In the genomic region with DNA sequence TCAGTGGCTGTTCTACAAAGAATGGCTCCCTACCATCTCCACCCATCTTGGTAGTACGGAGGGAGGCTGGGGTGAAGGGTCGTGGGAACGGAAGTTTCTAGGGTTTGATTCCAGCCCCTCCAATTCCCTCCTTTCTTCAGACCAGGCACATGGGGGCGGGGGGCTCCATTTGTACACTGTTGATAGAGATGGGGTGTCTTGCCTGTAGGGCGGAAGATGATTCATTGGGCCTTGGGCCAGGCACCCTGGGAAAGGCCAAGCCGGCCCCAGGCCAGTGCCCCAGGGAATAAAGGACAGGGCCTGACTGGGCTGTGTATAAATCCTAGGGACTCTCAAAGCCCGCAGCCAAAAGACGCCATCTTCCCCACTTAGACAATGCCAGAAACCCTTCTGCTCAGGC, we compare ENCODE assay signal across 9 mouse cellular contexts. TPM values are rescaled to one million over a fixed set of nuclear protein-coding genes. Genes with fewer than 3 reads are reported as not detected.
A peak's percentile ranks its signal among the peaks of the same experiment; 100 is the strongest.
DNase-seq lines count a peak whose midpoint lies in the region; ATAC-seq lines count a peak whose summit lies in the region.
"Had no signal": no experiment of that assay in that cellular context is flagged by ENCODE, and none has a peak within 500 bp of the region (broad histone marks: within the 10 kb centered on the region; RNA-seq: fewer than 3 reads in every experiment).

No protein-coding gene starts in this region.

- no peaks in the 10 kb centered on the region for H3K27me3 ChIP-seq in midbrain, embryonic 10.5 days (ENCODE audit: low read depth, poor library complexity, severe bottlenecking)
- no peaks in the 10 kb centered on the region for H3K27me3 ChIP-seq in midbrain, embryonic 11.5 days (ENCODE audit: control insufficient read depth, insufficient read depth, low read length)
- no peaks in the 10 kb centered on the region for H3K27me3 ChIP-seq in heart, embryonic 16.5 days (ENCODE audit: control insufficient read depth, insufficient read depth, low read length)
- no peaks in the 10 kb centered on the region for H3K27me3 ChIP-seq in limb, embryonic 10.5 days (ENCODE audit: low read depth, poor library complexity, severe bottlenecking)
- H3K27me3 ChIP-seq: neural tube, embryonic 12.5 days had no signal

- no peak overlapping the region for H3K4me3 ChIP-seq in midbrain, embryonic 10.5 days
- no peak overlapping the region for H3K4me3 ChIP-seq in midbrain, embryonic 11.5 days (ENCODE audit: low read depth, low read length)
- no peak overlapping the region for H3K4me3 ChIP-seq in heart, embryonic 16.5 days (ENCODE audit: low read length)
- H3K4me3 ChIP-seq in limb, embryonic 10.5 days = no peak overlapping the region
- H3K4me3 ChIP-seq: neural tube, embryonic 12.5 days had no signal

- WGBS in midbrain, embryonic 10.5 days = 83% methylated on average over 8 of the region's 8 CpGs
- 81% methylated on average over 8 of the region's 8 CpGs for WGBS in midbrain, embryonic 11.5 days
- 70% methylated on average over 8 of the region's 8 CpGs for WGBS in heart, embryonic 16.5 days
- WGBS in limb, embryonic 10.5 days = 88% methylated on average over 8 of the region's 8 CpGs

- H3K27ac ChIP-seq in midbrain, embryonic 10.5 days (replicated peaks) = peak overlapping the region; percentile 88
- no peak overlapping the region for H3K27ac ChIP-seq in midbrain, embryonic 11.5 days (ENCODE audit: low read depth, low read length)
- peak overlapping the region; percentile 74 for H3K27ac ChIP-seq in heart, embryonic 16.5 days (ENCODE audit: low read length)
- H3K27ac ChIP-seq in limb, embryonic 10.5 days = peak overlapping the region; percentile 77
- H3K27ac ChIP-seq: neural tube, embryonic 12.5 days had no signal

- intact Hi-C loops in left cerebral cortex, postnatal 25 days (cut with DNase I) = loop anchor here (10.0 kb wide), 1 partner anchor 377 kb away; no protein-coding TSS in a partner anchor

- H3K9me3 ChIP-seq in midbrain, embryonic 10.5 days (replicated peaks) = no peaks in the 10 kb centered on the region
- H3K9me3 ChIP-seq in midbrain, embryonic 11.5 days (ENCODE audit: control insufficient read depth, low read length) = no peaks in the 10 kb centered on the region
- no peaks in the 10 kb centered on the region for H3K9me3 ChIP-seq in heart, embryonic 16.5 days (replicated peaks; ENCODE audit: control insufficient read depth, low read length)
- H3K9me3 ChIP-seq in limb, embryonic 10.5 days (replicated peaks) = no peaks in the 10 kb centered on the region
- H3K9me3 ChIP-seq: neural tube, embryonic 12.5 days had no signal

- no peak overlapping the region for H3K9ac ChIP-seq in midbrain, embryonic 11.5 days (ENCODE audit: low read length)
- 0 out of 2 replicates have a peak overlapping the region, but pooled peaks have one; percentile 13 for H3K9ac ChIP-seq in heart, embryonic 16.5 days (ENCODE audit: low read length)
- H3K9ac ChIP-seq: neural tube, embryonic 12.5 days had no signal

- DNase-seq in midbrain, embryonic 10.5 days (ENCODE audit: low spot score) = no peak
- DNase-seq in midbrain, embryonic 11.5 days (ENCODE audit: low spot score, missing footprints) = no peak
- no peak for DNase-seq in limb, embryonic 10.5 days (ENCODE audit: low spot score)
- no peak for DNase-seq in thymus, postnatal 0 days (ENCODE audit: low spot score)
- DNase-seq in left cerebral cortex, postnatal 25 days (ENCODE audit: low spot score in 2 of 2) = no peak
- DNase-seq in cerebellum, adult 11-12 months = no peak

- ATAC-seq in midbrain, embryonic 11.5 days (ENCODE audit: low FRiP score) = no peak
- no peak for ATAC-seq in heart, embryonic 16.5 days (replicated peaks; ENCODE audit: extremely low read depth, insufficient read depth, low FRiP score)
- no peak for ATAC-seq in megakaryocyte-erythroid progenitor cell, adult 5-6 weeks (replicated peaks; ENCODE audit: low FRiP score, low TSS enrichment, poor library complexity, severe bottlenecking)

- no peak overlapping the region for H3K4me2 ChIP-seq in midbrain, embryonic 11.5 days
- no peak overlapping the region for H3K4me2 ChIP-seq in heart, embryonic 16.5 days (ENCODE audit: low read depth, low read length)
- H3K4me2 ChIP-seq: neural tube, embryonic 12.5 days had no signal

- peaks cover 32% of the 10 kb centered on the region for H3K36me3 ChIP-seq in midbrain, embryonic 10.5 days
- no peaks in the 10 kb centered on the region for H3K36me3 ChIP-seq in midbrain, embryonic 11.5 days (ENCODE audit: control insufficient read depth, insufficient read depth, low read length)
- no peaks in the 10 kb centered on the region for H3K36me3 ChIP-seq in heart, embryonic 16.5 days (ENCODE audit: control insufficient read depth, insufficient read depth)
- peaks cover 69% of the 10 kb centered on the region for H3K36me3 ChIP-seq in limb, embryonic 10.5 days
- H3K36me3 ChIP-seq: neural tube, embryonic 12.5 days had no signal

- H3K4me1 ChIP-seq in midbrain, embryonic 10.5 days = peaks cover 56% of the 10 kb centered on the region
- H3K4me1 ChIP-seq in midbrain, embryonic 11.5 days (ENCODE audit: control insufficient read depth, insufficient read depth, low read length) = peaks cover 27% of the 10 kb centered on the region
- peaks cover 40% of the 10 kb centered on the region for H3K4me1 ChIP-seq in heart, embryonic 16.5 days (ENCODE audit: control insufficient read depth, insufficient read depth, low read length)
- peaks cover 42% of the 10 kb centered on the region for H3K4me1 ChIP-seq in limb, embryonic 10.5 days

RNA-seq across cellular contexts. Expression of gene Arhgef17, which starts 23.8 kb away (rescaled TPM):
- 6.4 and 7.1 TPM in 2 replicates for polyA plus RNA-seq in midbrain, embryonic 10.5 days (2016; fragmentation: Nextera tagmentation; extraction: Ambion mirVana)
- polyA plus RNA-seq in midbrain, embryonic 11.5 days (2014; fragmentation: Nextera tagmentation; extraction: Ambion mirVana) = 6.8 and 6.9 TPM in 2 replicates
- 5.1 and 6.5 TPM in 2 replicates for polyA plus RNA-seq in heart, embryonic 16.5 days (2015; fragmentation: Nextera tagmentation; extraction: Ambion mirVana)
- polyA plus RNA-seq in limb, embryonic 10.5 days (2016; fragmentation: Nextera tagmentation; extraction: Ambion mirVana) = 9.6 and 11.0 TPM in 2 replicates
- polyA plus RNA-seq in thymus, postnatal 0 days (2015; fragmentation: Nextera tagmentation; extraction: Ambion mirVana) = 1.0 and 1.1 TPM in 2 replicates
- total RNA-seq in left cerebral cortex, postnatal 25 days (2021) = 100 to 1,000 TPM; 109 to 120 TPM
- total RNA-seq in megakaryocyte-erythroid progenitor cell, adult 5-6 weeks (2014; fragmentation: Nextera tagmentation) = not detected in 2 replicates
- not detected in 2 replicates for total RNA-seq in megakaryocyte-erythroid progenitor cell, adult 5-6 weeks (2017)

RNA-seq across cellular contexts. Expression of gene Relt, which starts 44.8 kb away (rescaled TPM):
- polyA plus RNA-seq in midbrain, embryonic 10.5 days (2016; fragmentation: Nextera tagmentation; extraction: Ambion mirVana) = 4.3 and 5.2 TPM in 2 replicates
- polyA plus RNA-seq in midbrain, embryonic 11.5 days (2014; fragmentation: Nextera tagmentation; extraction: Ambion mirVana) = 1.7 and 2.2 TPM in 2 replicates
- 4.7 and 5.0 TPM in 2 replicates for polyA plus RNA-seq in heart, embryonic 16.5 days (2015; fragmentation: Nextera tagmentation; extraction: Ambion mirVana)
- 5.9 and 7.9 TPM in 2 replicates for polyA plus RNA-seq in limb, embryonic 10.5 days (2016; fragmentation: Nextera tagmentation; extraction: Ambion mirVana)
- polyA plus RNA-seq in thymus, postnatal 0 days (2015; fragmentation: Nextera tagmentation; extraction: Ambion mirVana) = 12.3 and 12.9 TPM in 2 replicates
- total RNA-seq in left cerebral cortex, postnatal 25 days (2021) = 10 to 100 TPM; 13.8 to 16.6 TPM
- total RNA-seq in megakaryocyte-erythroid progenitor cell, adult 5-6 weeks (2014; fragmentation: Nextera tagmentation) = 8.0 and 10.9 TPM in 2 replicates
- total RNA-seq in megakaryocyte-erythroid progenitor cell, adult 5-6 weeks (2017) = 5.2 and 6.4 TPM in 2 replicates
